Mouse (Mus musculus) testis, adult 2 months (tissue): ENCODE data around the gene Gpha2.

Experiments used
- CTCF ChIP-seq: fragments of 200-500 bp; IDR thresholded peaks from 2 replicates; pipeline ENCODE4 v1.5.1; 2012; ENCODE audit warnings: low read depth, mild to moderate bottlenecking, inconsistent platforms, low read length, moderate library complexity; ENCODE audit not compliant: control insufficient read depth, insufficient read depth, insufficient replicate concordance
- POLR2A ChIP-seq: fragments of 200-500 bp; IDR thresholded peaks from 2 replicates; pipeline ENCODE4 v1.6.1; 2012; ENCODE audit warnings: low read depth, mild to moderate bottlenecking, inconsistent platforms, low read length, moderate library complexity; ENCODE audit not compliant: control insufficient read depth

GRCm38 (mm10) chr19:6226763-6227162 lies 583 bp downstream of the Gpha2 start:
- no peak for TF ChIP-seq POLR2A
- TF ChIP-seq CTCF: no peak
